Mouse (Mus musculus): ENCODE data around the gene Slc15a1. TPM values are rescaled to one million over a fixed set of nuclear protein-coding genes. Genes with fewer than 3 reads are reported as not detected.

The Slc15a1 gene
- polyA plus RNA-seq, 1 experiment from 2014 or later = not detected

- Histone ChIP-seq H3K36me3 (ENCODE audit: poor library complexity, severe bottlenecking) (no peaks in the 10 kb centered on the region), H3K27me3 (no peaks in the 10 kb centered on the region), H3K4me3 (no peak overlapping the region), H3K9me3 (replicated peaks) (no peaks in the 10 kb centered on the region), H3K27ac (no peak overlapping the region), H3K4me1 (no peaks in the 10 kb centered on the region), H3K4me2 (no peak overlapping the region), H3K9ac (no peak overlapping the region)
- no peak for ATAC-seq
- 80% methylated on average over 3 of the region's 3 CpGs for WGBS
Observed at GRCm38 (mm10) chr14:121460966-121461365, 44.1 kb downstream of the Slc15a1 start.

DNA sequence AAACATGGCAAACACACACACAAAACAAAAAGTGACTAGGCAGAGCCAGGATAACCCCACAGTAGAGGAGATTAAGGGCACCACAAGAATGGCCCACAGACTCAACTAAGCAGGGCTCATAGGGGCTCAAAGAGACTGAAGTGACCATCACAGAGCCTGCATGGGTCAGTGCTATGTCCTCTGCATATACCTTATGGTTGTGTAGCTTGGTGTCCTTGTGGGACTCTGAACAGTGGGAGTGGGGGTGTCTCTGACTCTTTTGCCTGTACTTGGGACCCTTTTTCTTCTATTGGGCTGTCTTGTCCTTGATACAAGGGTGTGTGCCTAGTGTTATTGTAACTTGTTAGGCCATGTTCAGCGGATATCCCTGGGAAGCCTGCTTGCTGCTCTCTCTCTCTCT lies 46.5 kb downstream of the Slc15a1 start:
- WGBS = 82% methylated on average over 1 of the region's 1 CpGs
- no peaks in the 10 kb centered on the region for H3K9me3 ChIP-seq (replicated peaks)
- H3K4me2 ChIP-seq = no peak overlapping the region
- no peaks in the 10 kb centered on the region for H3K36me3 ChIP-seq (ENCODE audit: poor library complexity, severe bottlenecking)
- no peak for ATAC-seq
- H3K27me3 ChIP-seq = no peaks in the 10 kb centered on the region
- no peak overlapping the region for H3K27ac ChIP-seq
- H3K4me1 ChIP-seq = no peaks in the 10 kb centered on the region
- H3K4me3 ChIP-seq = no peak overlapping the region
- H3K9ac ChIP-seq = no peak overlapping the region

GRCm38 (mm10) chr14:121457536-121457935 lies 47.5 kb downstream of the Slc15a1 start:
- Histone ChIP-seq H3K9ac (no peak overlapping the region), H3K27ac (no peak overlapping the region), H3K4me3 (no peak overlapping the region), H3K36me3 (ENCODE audit: poor library complexity, severe bottlenecking) (no peaks in the 10 kb centered on the region), H3K9me3 (replicated peaks) (no peaks in the 10 kb centered on the region), H3K4me2 (no peak overlapping the region), H3K4me1 (no peaks in the 10 kb centered on the region), H3K27me3 (no peaks in the 10 kb centered on the region)
- ATAC-seq = no peak
- 66% methylated on average over 6 of the region's 6 CpGs for WGBS

DNA sequence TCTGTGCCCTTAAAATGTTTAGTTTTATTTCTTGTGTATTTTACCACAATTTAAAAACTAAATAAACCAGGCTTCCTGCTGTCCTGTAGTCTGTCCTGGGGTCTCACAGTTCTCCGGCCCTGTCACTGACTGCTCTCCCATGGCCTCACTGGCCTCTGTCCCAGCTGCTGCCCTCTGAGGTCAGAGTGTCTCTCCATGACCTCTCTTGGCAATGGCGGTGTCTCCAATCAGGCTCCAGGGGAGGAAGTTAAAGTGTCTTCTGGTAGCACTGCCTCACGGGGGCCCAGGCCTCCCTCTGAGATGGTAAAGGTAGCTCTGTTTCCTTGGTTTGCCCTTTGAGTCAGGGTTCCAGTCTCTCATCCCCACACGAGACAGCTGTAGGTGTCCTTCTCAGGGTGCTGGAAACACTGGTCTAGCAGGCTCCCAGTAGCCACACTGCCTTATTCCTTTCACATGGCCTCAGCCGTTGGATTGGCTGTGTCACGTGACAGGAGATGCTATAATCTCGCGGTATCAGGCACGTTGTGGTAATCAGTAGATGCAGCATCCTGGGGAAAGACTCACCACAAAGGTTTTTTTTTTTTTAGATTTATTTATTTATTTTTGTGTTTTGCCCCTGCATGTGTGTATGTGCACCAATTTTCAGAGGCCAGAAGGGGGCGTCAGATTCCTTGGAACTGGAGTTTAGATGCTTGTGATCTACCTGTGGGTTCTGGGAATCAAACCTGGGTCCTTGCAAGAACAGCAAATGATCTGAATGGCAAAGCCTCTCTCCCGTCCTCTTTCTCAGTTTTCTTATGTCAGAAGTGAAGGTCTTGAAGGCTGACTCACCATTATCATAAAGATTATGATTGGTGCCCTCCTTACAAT lies 48.4 kb downstream of the Slc15a1 start:
- ATAC-seq = no peak
- WGBS = 85% methylated on average over 11 of the region's 11 CpGs

DNA sequence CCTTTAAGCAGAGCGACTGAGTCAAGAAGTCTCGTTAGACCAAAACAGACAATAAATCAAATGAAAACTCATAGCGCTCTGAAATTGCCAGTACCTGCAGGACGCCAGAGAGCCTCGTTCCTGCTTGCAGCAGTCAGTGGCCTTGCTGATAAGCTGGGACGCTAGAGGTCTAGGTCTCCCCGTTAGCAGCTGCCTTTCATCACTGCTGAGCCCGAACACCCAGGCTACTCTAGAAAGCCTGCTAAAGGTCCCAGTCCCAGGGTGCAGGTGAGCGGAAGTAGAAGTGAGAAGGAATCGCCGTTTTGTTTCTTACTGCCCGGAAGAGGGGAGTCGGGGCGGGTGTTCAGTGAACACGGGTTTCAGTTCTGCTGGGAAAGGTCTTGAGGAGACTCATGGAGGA lies 49.1 kb downstream of the Slc15a1 start:
- Histone ChIP-seq H3K4me1 (0 out of 2 replicates have a peak, but pooled peaks cover under 1% of the 10 kb centered on the region), H3K27me3 (no peaks in the 10 kb centered on the region), H3K27ac (no peak overlapping the region), H3K36me3 (ENCODE audit: poor library complexity, severe bottlenecking) (no peaks in the 10 kb centered on the region), H3K4me3 (no peak overlapping the region), H3K9ac (no peak overlapping the region), H3K9me3 (replicated peaks) (no peaks in the 10 kb centered on the region), H3K4me2 (no peak overlapping the region)
- no peak; the same call in 1 of the 2 replicates for ATAC-seq
- 85% methylated on average over 15 of the region's 15 CpGs for WGBS

More for the DNA sequence above, 48.4 kb downstream of the Slc15a1 start:
- Histone ChIP-seq H3K27me3 (no peaks in the 10 kb centered on the region), H3K9ac (no peak overlapping the region), H3K4me3 (no peak overlapping the region), H3K36me3 (ENCODE audit: poor library complexity, severe bottlenecking) (no peaks in the 10 kb centered on the region), H3K4me1 (no peaks in the 10 kb centered on the region), H3K27ac (no peak overlapping the region), H3K9me3 (replicated peaks) (no peaks in the 10 kb centered on the region), H3K4me2 (no peak overlapping the region)

DNA sequence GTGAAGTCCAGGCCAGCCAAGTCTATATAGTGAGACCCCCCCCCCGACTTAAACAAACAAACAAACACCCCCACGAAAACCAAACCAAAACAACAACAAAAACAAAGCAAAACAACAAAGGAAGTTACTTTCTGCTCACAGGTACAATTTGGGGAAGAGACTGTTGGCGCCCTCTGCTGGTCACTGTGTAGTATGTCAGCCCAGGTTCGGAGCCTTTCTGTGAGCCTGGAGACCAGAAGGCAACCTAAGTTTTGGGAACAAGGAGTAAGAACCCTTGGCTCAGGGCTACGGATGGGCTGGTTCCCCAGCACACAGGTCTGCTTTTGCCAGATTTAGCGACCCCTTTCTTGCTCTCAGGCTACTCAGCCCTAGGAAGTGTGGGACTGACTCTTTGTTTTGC lies 49.5 kb downstream of the Slc15a1 start:
- peak; percentile 57; the same call in 1 of the 2 replicates for ATAC-seq
- H3K4me2 ChIP-seq = no peak overlapping the region
- H3K36me3 ChIP-seq (ENCODE audit: poor library complexity, severe bottlenecking) = no peaks in the 10 kb centered on the region
- WGBS = 11% methylated on average over 6 of the region's 6 CpGs
- H3K27me3 ChIP-seq = no peaks in the 10 kb centered on the region
- H3K4me3 ChIP-seq = no peak overlapping the region
- no peak overlapping the region for H3K9ac ChIP-seq
- 0 out of 2 replicates have a peak, but pooled peaks cover 4% of the 10 kb centered on the region for H3K4me1 ChIP-seq
- H3K9me3 ChIP-seq (replicated peaks) = no peaks in the 10 kb centered on the region
- H3K27ac ChIP-seq = no peak overlapping the region

DNA sequence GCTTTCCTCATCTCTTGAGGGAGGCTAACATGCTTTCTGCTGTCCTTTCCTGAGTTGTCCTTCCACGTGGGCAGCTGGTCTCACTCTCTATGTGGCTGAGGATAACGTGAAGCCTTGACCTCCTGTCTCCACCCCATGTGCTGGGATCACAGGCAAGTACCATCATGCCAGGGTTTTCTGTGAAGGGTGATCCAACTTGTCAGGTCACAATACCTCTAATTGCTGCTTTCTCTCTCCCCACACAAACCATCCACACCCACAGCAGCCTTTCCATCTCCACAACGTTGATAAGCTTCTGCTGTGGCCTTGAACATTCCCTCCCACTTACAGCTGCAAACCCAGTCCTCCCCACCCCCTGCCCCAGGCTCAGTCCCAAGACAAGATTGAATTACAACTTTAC lies 51.9 kb downstream of the Slc15a1 start:
- Histone ChIP-seq H3K27ac (no peak overlapping the region), H3K4me3 (no peak overlapping the region), H3K9ac (no peak overlapping the region), H3K4me2 (no peak overlapping the region), H3K36me3 (ENCODE audit: poor library complexity, severe bottlenecking) (no peaks in the 10 kb centered on the region), H3K4me1 (0 out of 2 replicates have a peak, but pooled peaks cover 4% of the 10 kb centered on the region), H3K9me3 (replicated peaks) (no peaks in the 10 kb centered on the region), H3K27me3 (no peaks in the 10 kb centered on the region)
- ATAC-seq = no peak
- 72% methylated on average over 3 of the region's 3 CpGs for WGBS

- Histone ChIP-seq H3K27ac (no peak overlapping the region), H3K4me1 (0 out of 2 replicates have a peak, but pooled peaks cover 4% of the 10 kb centered on the region), H3K4me2 (no peak overlapping the region), H3K9ac (no peak overlapping the region), H3K27me3 (no peaks in the 10 kb centered on the region), H3K4me3 (no peak overlapping the region), H3K36me3 (ENCODE audit: poor library complexity, severe bottlenecking) (no peaks in the 10 kb centered on the region), H3K9me3 (replicated peaks) (no peaks in the 10 kb centered on the region)
- ATAC-seq = no peak
- 86% methylated on average over 6 of the region's 6 CpGs for WGBS
Observed at GRCm38 (mm10) chr14:121452227-121452626, 52.8 kb downstream of the Slc15a1 start.

DNA sequence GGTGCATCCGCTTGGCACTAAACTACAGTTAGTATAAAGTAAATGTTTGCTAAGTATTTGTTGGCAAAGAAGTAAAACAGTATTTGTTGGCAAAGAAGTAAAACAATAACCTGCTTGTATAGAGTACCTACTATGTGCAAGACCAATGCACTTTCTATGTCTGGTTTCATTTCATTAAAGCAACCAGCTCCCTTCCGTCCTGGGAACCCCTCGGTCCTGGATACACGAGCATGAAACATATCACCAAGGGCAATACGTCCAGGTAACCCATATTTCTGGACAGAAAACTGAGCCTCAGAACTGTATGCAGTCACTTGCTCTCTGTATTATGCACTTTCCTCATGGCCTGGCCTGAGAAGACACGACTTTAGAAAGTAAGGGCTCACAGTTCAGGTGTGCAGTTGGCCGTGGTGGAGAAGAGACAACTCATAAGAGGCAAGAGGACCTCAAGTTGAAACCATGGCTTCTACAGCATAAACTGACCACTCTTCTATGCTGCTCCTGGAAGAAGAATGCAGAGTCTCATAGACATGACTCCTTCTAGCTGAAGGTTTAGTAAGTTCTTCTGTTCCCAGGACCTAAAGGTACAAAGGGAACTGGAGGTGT lies 53.5 kb downstream of the Slc15a1 start:
- no peak for ATAC-seq
- Histone ChIP-seq H3K4me2 (no peak overlapping the region), H3K27me3 (no peaks in the 10 kb centered on the region), H3K9me3 (replicated peaks) (no peaks in the 10 kb centered on the region), H3K4me3 (no peak overlapping the region), H3K4me1 (peaks cover 10% of the 10 kb centered on the region; the same call in 1 of the 2 replicates), H3K36me3 (ENCODE audit: poor library complexity, severe bottlenecking) (no peaks in the 10 kb centered on the region), H3K9ac (no peak overlapping the region), H3K27ac (no peak overlapping the region)
- WGBS = 67% methylated on average over 7 of the region's 7 CpGs

DNA sequence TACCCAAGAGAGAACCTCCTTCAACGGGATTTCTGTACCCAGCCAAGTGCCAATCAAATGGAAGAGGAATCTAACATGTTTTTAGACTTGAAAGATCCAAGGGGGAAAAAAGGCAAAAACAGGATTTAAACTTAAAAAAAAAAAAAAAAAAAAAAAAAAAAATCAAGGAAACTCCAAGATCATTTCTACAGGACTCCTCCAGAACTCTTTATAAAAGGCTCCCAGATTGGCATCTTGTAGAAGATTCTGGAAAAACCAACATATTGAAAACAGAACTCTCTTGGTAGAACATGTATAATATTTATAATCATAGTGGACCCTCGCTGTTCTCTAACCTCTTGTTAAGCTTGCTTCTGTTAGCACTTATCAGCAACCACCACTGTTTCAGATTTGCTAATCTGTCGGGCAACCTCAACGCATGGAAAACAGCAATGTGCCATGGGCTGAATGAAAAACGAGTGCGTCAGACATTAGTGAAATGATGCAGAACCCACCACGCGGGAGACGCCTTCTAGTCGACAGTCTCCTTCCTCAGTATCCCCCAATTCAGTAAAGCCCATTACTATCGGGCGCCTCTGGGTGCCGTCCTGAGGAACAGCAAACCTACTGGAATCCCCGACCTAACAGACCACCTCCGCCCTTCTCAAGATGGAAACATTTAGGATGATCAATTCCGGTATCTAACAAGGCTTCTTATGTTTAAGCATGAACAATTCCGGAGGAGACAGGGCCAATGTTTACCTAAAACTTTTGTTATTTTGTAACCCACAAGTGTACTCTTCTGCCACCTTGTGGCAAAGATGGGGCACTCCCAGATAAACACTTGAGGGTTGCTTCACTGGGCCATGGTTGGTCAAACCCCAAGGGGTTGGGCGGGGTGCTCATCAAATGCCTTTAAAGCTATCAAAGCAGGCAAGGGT lies 54.3 kb downstream of the Slc15a1 start:
- Histone ChIP-seq H3K9me3 (replicated peaks) (no peaks in the 10 kb centered on the region), H3K27me3 (no peaks in the 10 kb centered on the region), H3K9ac (no peak overlapping the region), H3K36me3 (ENCODE audit: poor library complexity, severe bottlenecking) (no peaks in the 10 kb centered on the region), H3K27ac (no peak overlapping the region), H3K4me3 (peak overlapping the region; percentile 14; the same call in 1 of the 2 replicates), H3K4me2 (peak overlapping the region; percentile 52), H3K4me1 (peaks cover 10% of the 10 kb centered on the region; the same call in 1 of the 2 replicates)
- ATAC-seq = peak; percentile 26; the same call in 1 of the 2 replicates
- WGBS = 20% methylated on average over 18 of the region's 18 CpGs

DNA sequence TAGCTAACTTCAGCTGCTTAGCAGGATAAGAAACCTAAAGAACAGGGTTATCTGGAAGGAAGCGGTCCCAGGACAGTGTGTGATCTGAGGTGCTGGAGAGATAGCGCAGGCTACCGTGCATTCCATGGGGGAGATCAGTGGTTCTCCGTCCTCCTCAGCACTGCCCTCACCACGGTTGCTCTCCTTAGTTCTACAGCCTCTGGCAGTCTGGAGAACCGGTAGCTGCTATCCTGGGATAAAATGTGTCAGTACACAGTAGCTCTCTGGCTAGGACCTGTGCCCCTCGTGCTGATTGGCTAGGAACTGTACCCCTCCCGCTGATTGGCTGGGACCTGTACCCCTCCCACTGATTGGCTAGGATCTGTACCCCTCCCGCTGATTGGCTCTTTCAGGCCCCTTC lies 58.1 kb downstream of the Slc15a1 start:
- Histone ChIP-seq H3K27ac (no peak overlapping the region), H3K4me1 (peaks cover 10% of the 10 kb centered on the region; the same call in 1 of the 2 replicates), H3K4me3 (peak overlapping the region; percentile 19), H3K9me3 (replicated peaks) (no peaks in the 10 kb centered on the region), H3K36me3 (ENCODE audit: poor library complexity, severe bottlenecking) (no peaks in the 10 kb centered on the region), H3K27me3 (no peaks in the 10 kb centered on the region), H3K4me2 (peak overlapping the region; percentile 51), H3K9ac (0 out of 2 replicates have a peak overlapping the region, but pooled peaks have one; percentile 23)
- ATAC-seq = peak; percentile 93
- 15% methylated on average over 9 of the region's 9 CpGs for WGBS

Measured in forebrain, embryonic 13.5 days (tissue).